Mouse (Mus musculus): ENCODE measurements around the gene Shkbp1. TPM values are rescaled to one million over a fixed set of nuclear protein-coding genes. Genes with fewer than 3 reads are reported as not detected.

The Shkbp1 gene
- total and polyA plus RNA-seq, 3 experiments, result 4.6 to 20.2 (median 7.1) TPM

DNA sequence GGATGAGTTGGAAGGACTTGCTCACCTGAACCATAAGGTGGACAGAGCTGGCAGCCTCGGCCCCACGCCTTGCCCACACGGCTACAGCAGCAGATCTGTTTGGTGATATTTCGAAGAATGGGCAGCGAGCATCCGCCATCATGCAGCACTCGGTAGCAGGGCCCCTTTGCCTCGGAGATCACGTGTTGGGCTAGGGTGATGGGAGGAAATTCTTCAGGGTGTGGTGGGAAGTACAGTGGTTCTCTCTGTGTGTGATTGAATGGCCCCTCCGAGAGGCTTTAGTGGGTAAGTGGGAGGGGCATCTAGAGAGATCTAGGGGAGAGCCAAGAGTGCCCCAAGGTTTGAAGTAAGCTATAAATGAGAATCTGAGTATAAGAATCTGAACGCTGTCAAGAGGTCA lies 27.7 kb downstream of the Shkbp1 start:
- no peaks in the 10 kb centered on the region for H3K79me2 ChIP-seq (replicated peaks; ENCODE audit: control insufficient read depth, insufficient read depth, low read length)
- TF ChIP-seq CTCF (IDR thresholded peaks at IDR 0.05), result no peak
- TF ChIP-seq EP300 (IDR thresholded peaks at IDR 0.05; ENCODE audit: insufficient read depth, low read depth, low read length), result no peak
- TF ChIP-seq POLR2A (IDR thresholded peaks at IDR 0.05; ENCODE audit: insufficient read depth, low read depth, low read length), result no peak
- H3K9ac ChIP-seq (ENCODE audit: low read depth, low read length), result no peak overlapping the region
- no peak overlapping the region for H3K4me3 ChIP-seq
- intact Hi-C loops (cut with DNase I), result loop anchor here (5.0 kb wide), 1 partner anchor 166 kb away; no protein-coding TSS in a partner anchor
- WGBS, result 60% methylated on average over 11 of the region's 11 CpGs
- H3K36me3 ChIP-seq (ENCODE audit: control insufficient read depth, insufficient read depth, low read length), result peaks cover 7% of the 10 kb centered on the region
- peaks cover 19% of the 10 kb centered on the region for H3K4me1 ChIP-seq (ENCODE audit: control insufficient read depth, insufficient read depth, low read length)
- peak; percentile 31 to 43 for DNase-seq
- H3K27me3 ChIP-seq (ENCODE audit: control insufficient read depth, insufficient read depth, low read length), result 0 out of 2 replicates have a peak, but pooled peaks cover 2% of the 10 kb centered on the region
- H3K27ac ChIP-seq, result peak overlapping the region; percentile 44

DNA sequence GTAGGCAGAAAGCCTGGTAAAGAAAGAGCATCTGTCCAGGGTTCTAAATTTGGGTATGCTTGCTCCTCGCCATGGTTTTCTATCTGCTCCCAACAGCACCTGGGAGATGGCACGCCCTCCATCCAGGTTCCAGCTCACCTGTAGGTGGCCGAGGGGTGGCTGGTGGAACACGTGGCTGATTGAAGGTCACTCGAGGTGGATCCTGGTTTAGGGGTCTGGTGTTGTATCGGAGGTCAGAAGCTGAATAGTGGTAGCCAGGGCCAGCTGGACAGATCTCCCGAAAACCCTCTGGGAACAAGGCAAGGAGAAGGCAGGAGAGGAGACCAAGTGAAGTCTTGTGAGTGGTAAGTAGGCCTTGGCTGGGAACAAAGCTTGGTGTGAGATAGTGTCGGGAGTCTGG lies 28.3 kb downstream of the Shkbp1 start:
- H3K27me3 ChIP-seq (ENCODE audit: control insufficient read depth, insufficient read depth, low read length), result 0 out of 2 replicates have a peak, but pooled peaks cover 2% of the 10 kb centered on the region
- peaks cover 21% of the 10 kb centered on the region for H3K4me1 ChIP-seq (ENCODE audit: control insufficient read depth, insufficient read depth, low read length)
- no peak overlapping the region for H3K27ac ChIP-seq
- peaks cover 7% of the 10 kb centered on the region for H3K36me3 ChIP-seq (ENCODE audit: control insufficient read depth, insufficient read depth, low read length)
- H3K4me3 ChIP-seq, result no peak overlapping the region
- intact Hi-C loops (cut with DNase I), result loop anchor here (5.0 kb wide), 1 partner anchor 165 kb away; no protein-coding TSS in a partner anchor
- WGBS, result 93% methylated on average over 8 of the region's 8 CpGs
- H3K9ac ChIP-seq (ENCODE audit: low read depth, low read length), result no peak overlapping the region
- H3K79me2 ChIP-seq (replicated peaks; ENCODE audit: control insufficient read depth, insufficient read depth, low read length), result no peaks in the 10 kb centered on the region
- no peak for DNase-seq
- TF ChIP-seq CTCF (IDR thresholded peaks at IDR 0.05) (no peak), POLR2A (IDR thresholded peaks at IDR 0.05; ENCODE audit: insufficient read depth, low read depth, low read length) (no peak), EP300 (IDR thresholded peaks at IDR 0.05; ENCODE audit: insufficient read depth, low read depth, low read length) (no peak)

GRCm38 (mm10) chr7:27326101-27326880 lies 29.5 kb downstream of the Shkbp1 start:
- peaks cover 7% of the 10 kb centered on the region for H3K36me3 ChIP-seq (ENCODE audit: control insufficient read depth, insufficient read depth, low read length)

GRCm38 (mm10) chr7:27325697-27326096 lies 30.1 kb downstream of the Shkbp1 start:
- intact Hi-C loops (cut with DNase I), result loop anchor here (5.0 kb wide), 1 partner anchor 163 kb away; no protein-coding TSS in a partner anchor
- Histone ChIP-seq H3K9ac (ENCODE audit: low read depth, low read length) (peak overlapping the region; percentile 53), H3K27me3 (ENCODE audit: control insufficient read depth, insufficient read depth, low read length) (0 out of 2 replicates have a peak, but pooled peaks cover 2% of the 10 kb centered on the region), H3K4me3 (peak overlapping the region; percentile 22), H3K27ac (peak overlapping the region; percentile 67), H3K36me3 (ENCODE audit: control insufficient read depth, insufficient read depth, low read length) (peaks cover 7% of the 10 kb centered on the region), H3K79me2 (replicated peaks; ENCODE audit: control insufficient read depth, insufficient read depth, low read length) (no peaks in the 10 kb centered on the region), H3K4me1 (ENCODE audit: control insufficient read depth, insufficient read depth, low read length) (peaks cover 23% of the 10 kb centered on the region)
- TF ChIP-seq EP300 (IDR thresholded peaks at IDR 0.05; ENCODE audit: insufficient read depth, low read depth, low read length) (no peak), CTCF (IDR thresholded peaks at IDR 0.05) (no peak), POLR2A (IDR thresholded peaks at IDR 0.05; ENCODE audit: insufficient read depth, low read depth, low read length) (0 out of 2 replicates have a peak, but pooled peaks have one; percentile 12)
- WGBS, result 10% methylated on average over 24 of the region's 24 CpGs
- peak; percentile 83 to 90 for DNase-seq

More at GRCm38 (mm10) chr7:27326101-27326880, 29.5 kb downstream of the Shkbp1 start:
- peak; percentile 61 to 74 for DNase-seq
- intact Hi-C loops (cut with DNase I), result loop anchor here (5.0 kb wide), 1 partner anchor 164 kb away; no protein-coding TSS in a partner anchor
- Histone ChIP-seq H3K4me1 (ENCODE audit: control insufficient read depth, insufficient read depth, low read length) (peaks cover 23% of the 10 kb centered on the region), H3K27ac (peak overlapping the region; percentile 67), H3K79me2 (replicated peaks; ENCODE audit: control insufficient read depth, insufficient read depth, low read length) (no peaks in the 10 kb centered on the region), H3K4me3 (no peak overlapping the region), H3K9ac (ENCODE audit: low read depth, low read length) (no peak overlapping the region), H3K27me3 (ENCODE audit: control insufficient read depth, insufficient read depth, low read length) (0 out of 2 replicates have a peak, but pooled peaks cover 2% of the 10 kb centered on the region)
- no peak for TF ChIP-seq CTCF (IDR thresholded peaks at IDR 0.05)
- no peak for TF ChIP-seq POLR2A (IDR thresholded peaks at IDR 0.05; ENCODE audit: insufficient read depth, low read depth, low read length)
- TF ChIP-seq EP300 (IDR thresholded peaks at IDR 0.05; ENCODE audit: insufficient read depth, low read depth, low read length), result no peak
- 70% methylated on average over 34 of the region's 34 CpGs for WGBS

DNA sequence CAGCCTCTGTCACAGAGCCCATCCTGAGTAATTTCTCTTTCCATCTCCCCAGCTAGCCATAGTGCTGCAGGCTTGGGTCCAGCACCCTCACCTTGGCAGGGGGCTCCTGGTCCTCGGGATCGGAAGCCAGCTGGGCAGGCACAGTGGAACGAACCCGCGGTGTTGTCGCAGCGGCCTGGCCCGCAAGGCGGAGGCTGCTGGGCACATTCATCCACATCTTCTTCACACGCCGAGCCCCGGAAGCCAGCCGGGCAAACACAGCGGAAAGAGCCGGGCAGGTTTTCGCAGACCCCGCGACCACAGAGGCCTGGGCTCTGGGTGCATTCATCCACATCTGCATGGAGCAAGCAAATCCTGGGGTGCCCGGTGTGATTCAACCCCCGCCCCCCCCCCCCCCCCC lies 30.9 kb downstream of the Shkbp1 start:
- 77% methylated on average over 20 of the region's 20 CpGs for WGBS
- DNase-seq, result no peak
- Histone ChIP-seq H3K9ac (ENCODE audit: low read depth, low read length) (no peak overlapping the region), H3K4me3 (no peak overlapping the region), H3K79me2 (replicated peaks; ENCODE audit: control insufficient read depth, insufficient read depth, low read length) (no peaks in the 10 kb centered on the region), H3K4me1 (ENCODE audit: control insufficient read depth, insufficient read depth, low read length) (peaks cover 21% of the 10 kb centered on the region), H3K27me3 (ENCODE audit: control insufficient read depth, insufficient read depth, low read length) (0 out of 2 replicates have a peak, but pooled peaks cover 2% of the 10 kb centered on the region), H3K36me3 (ENCODE audit: control insufficient read depth, insufficient read depth, low read length) (peaks cover 7% of the 10 kb centered on the region), H3K27ac (no peak overlapping the region)
- intact Hi-C loops (cut with DNase I), result loop anchor here (5.0 kb wide), 1 partner anchor 163 kb away; no protein-coding TSS in a partner anchor
- TF ChIP-seq CTCF (IDR thresholded peaks at IDR 0.05) (no peak), EP300 (IDR thresholded peaks at IDR 0.05; ENCODE audit: insufficient read depth, low read depth, low read length) (no peak)

- no peaks in the 10 kb centered on the region for H3K79me2 ChIP-seq (replicated peaks; ENCODE audit: control insufficient read depth, insufficient read depth, low read length)
- no peaks in the 10 kb centered on the region for H3K27me3 ChIP-seq (ENCODE audit: control insufficient read depth, insufficient read depth, low read length)
- H3K27ac ChIP-seq, result no peak overlapping the region
- TF ChIP-seq POLR2A (IDR thresholded peaks at IDR 0.05; ENCODE audit: insufficient read depth, low read depth, low read length) (no peak), CTCF (IDR thresholded peaks at IDR 0.05) (no peak), EP300 (IDR thresholded peaks at IDR 0.05; ENCODE audit: insufficient read depth, low read depth, low read length) (no peak)
- intact Hi-C loops (cut with DNase I), result no loop called here
- no peak overlapping the region for H3K9ac ChIP-seq (ENCODE audit: low read depth, low read length)
- H3K4me1 ChIP-seq (ENCODE audit: control insufficient read depth, insufficient read depth, low read length), result peaks cover 16% of the 10 kb centered on the region
- WGBS, result 95% methylated on average over 11 of the region's 11 CpGs
- no peak for DNase-seq
- no peak overlapping the region for H3K4me3 ChIP-seq
- peaks cover 7% of the 10 kb centered on the region for H3K36me3 ChIP-seq (ENCODE audit: control insufficient read depth, insufficient read depth, low read length)
These were observed 31.7 kb downstream of the Shkbp1 start for GRCm38 (mm10) chr7:27324161-27324560.

All from heart, adult 2 months (tissue).